Mouse (Mus musculus): ENCODE data around the gene 4930426L09Rik. TPM values are rescaled to one million over a fixed set of nuclear protein-coding genes. Genes with fewer than 3 reads are reported as not detected.

Gene 4930426L09Rik
- polyA plus RNA-seq (2012; rRNA removed) = 0.29 and 0.47 TPM in 2 replicates

DNA sequence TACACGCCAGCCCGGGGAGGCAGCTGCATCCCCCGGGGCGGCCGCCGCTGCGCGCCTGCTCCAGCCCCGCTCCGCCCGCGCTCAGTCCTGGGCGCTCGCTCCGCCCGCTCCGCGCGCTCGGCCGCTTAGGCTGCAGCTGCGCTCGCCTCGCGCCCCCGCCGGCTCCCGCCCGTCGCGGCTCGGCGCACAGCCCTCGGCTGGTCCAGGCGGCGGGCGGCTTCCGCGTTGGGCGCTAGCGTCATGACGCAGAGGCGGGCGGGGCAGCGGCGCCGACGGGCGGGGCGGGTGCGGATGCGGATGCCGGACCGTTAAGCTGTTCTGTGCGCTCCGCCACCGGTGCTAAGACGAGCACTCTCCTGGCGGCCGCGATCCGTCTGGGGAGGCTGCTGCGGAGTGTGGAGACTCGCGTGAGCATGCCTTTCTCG is at the start of gene 4930426L09Rik, which contains the start of gene Pip4k2a:
4930426L09Rik (plus strand) TSS at position 290 of the 425 bp plus-strand sequence.
Pip4k2a (minus strand) TSS at position 73 of the 425 bp plus-strand sequence.

Other genes starting within 250 kb of the 4930426L09Rik start
- gene Pip4k2a, start 217 bp upstream of the 4930426L09Rik start, polyA plus RNA-seq (2012; rRNA removed) = 2.4 and 3.2 TPM in 2 replicates
- 0.07 and 0.21 TPM in 2 replicates for gene Armc3, start 201.0 kb downstream of the 4930426L09Rik start, polyA plus RNA-seq (2012; rRNA removed)